Mouse (Mus musculus): ENCODE results near the gene 1700025G04Rik.

Gene 1700025G04Rik

DNA sequence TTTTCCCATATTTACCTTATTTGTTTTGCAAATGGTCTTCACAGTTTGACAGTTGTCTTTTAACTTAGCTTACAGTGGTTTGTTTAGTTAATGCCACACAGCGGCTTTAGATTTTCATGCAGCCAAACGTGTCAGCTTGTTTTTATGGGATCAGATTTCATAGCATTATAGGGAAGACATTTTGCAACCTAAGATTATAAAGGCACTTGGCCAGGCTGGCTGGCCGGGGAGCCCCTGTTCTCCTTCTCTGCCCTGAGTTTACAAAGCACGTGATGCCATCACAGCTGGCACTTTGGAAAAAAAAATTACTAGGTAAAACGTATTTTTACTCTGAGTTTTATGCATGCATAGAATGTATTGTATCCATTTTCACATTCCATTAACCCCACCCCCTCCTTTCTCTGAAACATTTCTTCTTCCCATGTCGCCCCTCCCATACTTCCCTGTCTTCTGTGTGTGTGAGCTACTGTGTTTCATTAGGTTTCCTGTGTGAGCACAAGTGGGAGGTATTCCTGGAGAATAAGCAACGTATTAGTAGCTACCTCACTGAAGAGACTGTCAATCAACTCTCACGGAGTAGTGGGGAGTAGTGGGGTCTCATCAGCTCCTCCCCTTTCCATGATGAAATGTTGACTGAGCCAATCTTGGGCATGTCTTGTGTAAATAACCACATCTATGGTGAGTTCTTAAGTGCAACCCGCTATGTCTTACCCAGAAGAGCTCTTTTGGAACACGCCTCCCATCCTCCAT, 93.8 kb downstream of the 1700025G04Rik start:
- no peak for DNase-seq (ENCODE audit: low spot score in 2 of 2)

DNA sequence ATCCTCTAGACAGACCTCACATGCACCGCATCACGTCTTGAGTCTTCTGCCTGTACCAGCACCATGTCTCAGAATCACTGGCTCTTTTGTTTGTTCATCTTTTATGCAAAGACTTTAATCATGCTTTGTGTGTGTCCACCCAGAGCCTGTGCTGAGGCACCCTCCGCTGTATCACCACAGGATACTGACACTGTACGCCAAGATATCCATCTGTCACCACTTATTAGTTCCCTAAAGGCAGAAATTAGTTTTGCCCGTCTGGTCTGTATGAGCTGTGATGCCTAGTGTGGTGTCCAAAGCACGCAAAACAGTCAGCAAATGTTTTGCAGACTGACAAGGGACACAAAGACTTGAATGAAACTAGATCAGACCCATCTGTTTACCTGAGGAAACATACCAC, 95.7 kb downstream of the 1700025G04Rik start:
- DNase-seq (ENCODE audit: low spot score in 2 of 2) = no peak

DNA sequence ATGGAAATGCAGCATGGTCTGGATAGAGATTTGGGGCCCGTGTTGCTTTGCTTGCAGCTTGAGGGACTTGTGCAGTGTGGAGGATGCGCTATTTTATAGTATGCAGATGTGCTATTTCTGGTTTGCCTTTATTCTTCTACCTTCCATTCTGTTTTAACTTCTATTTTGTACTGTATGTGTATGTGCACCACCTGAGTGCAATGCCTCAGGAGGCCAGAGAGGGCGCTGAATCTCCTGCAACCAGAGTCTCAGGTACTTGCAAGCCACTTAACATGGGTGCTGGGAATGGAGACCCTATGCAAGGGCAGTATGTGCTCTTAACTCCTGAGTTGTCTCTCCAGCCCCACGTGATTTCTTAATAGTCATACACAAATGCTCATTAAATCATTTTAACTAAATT, 98.4 kb downstream of the 1700025G04Rik start:
- DNase-seq (ENCODE audit: low spot score in 2 of 2) = no peak

GRCm38 (mm10) chr1:151990615-151991014, 99.3 kb downstream of the 1700025G04Rik start:
- no peak for DNase-seq (ENCODE audit: low spot score in 2 of 2)

GRCm38 (mm10) chr1:151988713-151989112, 101.2 kb downstream of the 1700025G04Rik start:
- no peak for DNase-seq (ENCODE audit: low spot score in 2 of 2)

GRCm38 (mm10) chr1:151988066-151988465, 101.9 kb downstream of the 1700025G04Rik start:
- no peak for DNase-seq (ENCODE audit: low spot score in 2 of 2)

DNA sequence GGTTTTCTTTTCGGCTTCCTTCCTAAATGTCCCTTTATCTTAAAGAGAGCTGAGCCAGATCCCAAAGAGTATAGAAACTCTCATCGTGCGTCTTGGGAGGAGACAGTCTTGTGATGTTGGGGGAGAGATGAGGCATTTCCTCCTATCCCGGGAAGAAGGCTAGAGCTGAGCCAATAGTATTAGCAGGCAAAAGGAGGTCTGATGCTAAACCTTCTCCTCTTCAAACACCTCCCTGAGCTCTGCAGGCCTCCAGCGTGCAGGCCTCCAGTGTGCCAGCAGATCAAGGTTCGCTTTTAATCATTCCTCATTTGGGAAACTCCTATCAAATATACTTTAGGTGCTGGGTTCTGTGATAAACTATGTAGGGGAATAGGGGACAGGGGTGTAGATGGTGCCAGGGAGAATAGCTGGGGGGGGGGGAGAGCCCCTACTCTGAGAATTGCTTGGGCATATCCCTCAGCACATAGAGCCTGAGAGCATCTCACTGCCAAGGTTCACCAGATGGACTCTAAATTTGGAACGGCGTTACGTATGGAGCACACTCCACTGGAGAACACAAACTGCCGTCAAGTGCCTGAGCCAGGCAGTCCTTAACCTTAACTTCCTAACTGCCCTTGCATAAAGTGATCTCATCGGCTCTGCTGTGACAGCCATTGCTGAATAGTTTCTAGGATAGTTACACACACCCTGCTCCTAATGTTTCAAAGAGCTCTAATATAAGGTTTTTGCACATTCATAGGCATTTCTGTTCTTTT, 103.7 kb downstream of the 1700025G04Rik start:
- no peak for DNase-seq (ENCODE audit: low spot score in 2 of 2)

GRCm38 (mm10) chr1:151985056-151985455, 104.9 kb downstream of the 1700025G04Rik start:
- DNase-seq (ENCODE audit: low spot score in 2 of 2) = no peak

- DNase-seq (ENCODE audit: low spot score in 2 of 2) = no peak
Measured at GRCm38 (mm10) chr1:151983991-151984390, 105.9 kb downstream of the 1700025G04Rik start.

DNA sequence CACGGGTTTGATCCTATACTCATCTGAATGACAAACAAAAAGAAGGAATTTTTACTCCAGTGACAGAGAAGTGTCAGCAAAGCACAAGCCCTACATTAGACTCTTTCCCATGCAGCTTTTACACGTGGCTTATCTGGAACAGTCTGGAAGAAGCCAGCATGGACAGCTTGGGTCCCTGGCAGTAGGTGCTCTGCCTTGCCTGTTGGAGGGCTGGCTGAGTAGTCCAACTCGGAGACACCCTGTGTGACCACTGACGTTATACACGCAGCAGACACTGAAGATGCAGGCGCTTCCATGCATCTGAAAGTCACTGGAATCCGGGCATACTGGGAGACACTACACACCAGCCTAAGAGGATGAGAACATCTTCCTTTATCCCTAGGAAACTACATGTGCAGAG, 109.4 kb downstream of the 1700025G04Rik start:
- DNase-seq (ENCODE audit: low spot score in 2 of 2) = no peak

DNA sequence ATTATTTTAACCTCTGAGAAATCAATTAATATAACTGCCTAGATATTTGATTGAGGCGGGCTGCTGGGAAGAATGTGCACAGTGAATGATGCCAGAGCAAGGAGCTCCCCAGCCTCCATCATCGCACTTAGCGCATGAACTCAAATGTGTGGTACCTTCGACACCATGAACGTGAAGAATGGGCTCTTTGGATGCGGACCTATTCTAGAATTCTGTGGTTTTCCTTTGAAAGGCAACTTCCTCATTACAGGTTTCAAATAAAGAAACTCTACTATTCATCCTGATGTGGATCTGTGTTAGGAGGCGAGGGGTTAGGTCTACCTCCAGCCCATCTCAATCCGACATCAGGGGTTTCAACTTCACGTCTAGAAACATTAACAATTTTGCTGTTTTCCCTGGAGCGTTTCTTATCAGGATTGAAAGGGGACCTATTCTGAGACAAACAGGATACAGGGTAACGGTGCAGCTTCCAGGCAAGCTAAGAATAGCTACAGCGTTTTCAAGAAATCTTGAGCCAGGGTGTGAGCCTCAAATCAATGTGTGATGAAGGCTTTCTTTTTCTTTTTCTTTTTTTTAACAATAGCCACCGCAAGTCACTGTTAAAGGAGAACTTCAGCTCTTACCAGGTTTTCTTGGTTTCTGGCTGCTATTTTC, 110.0 kb downstream of the 1700025G04Rik start:
- DNase-seq (ENCODE audit: low spot score in 2 of 2) = no peak

DNA sequence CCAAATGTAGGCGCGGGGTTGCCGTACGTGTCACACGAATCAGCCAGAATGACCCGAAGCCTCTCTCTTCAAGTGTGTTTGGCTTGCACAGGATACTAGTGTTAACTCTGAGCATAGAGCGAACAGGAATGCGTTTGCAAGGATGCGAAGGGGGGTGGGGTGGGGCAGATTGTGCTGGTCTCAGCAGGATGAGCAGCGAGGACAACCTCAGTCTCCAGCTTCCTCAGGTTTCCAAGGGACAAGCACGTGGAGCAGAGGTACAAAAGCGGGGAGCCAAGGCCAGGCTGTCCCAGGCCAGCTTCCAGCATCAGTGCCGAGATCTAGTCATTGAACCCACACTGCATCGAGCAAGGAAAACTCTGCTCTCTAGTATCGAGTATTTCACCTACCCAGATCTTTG, 111.2 kb downstream of the 1700025G04Rik start:
- DNase-seq (ENCODE audit: low spot score in 2 of 2) = no peak

DNA sequence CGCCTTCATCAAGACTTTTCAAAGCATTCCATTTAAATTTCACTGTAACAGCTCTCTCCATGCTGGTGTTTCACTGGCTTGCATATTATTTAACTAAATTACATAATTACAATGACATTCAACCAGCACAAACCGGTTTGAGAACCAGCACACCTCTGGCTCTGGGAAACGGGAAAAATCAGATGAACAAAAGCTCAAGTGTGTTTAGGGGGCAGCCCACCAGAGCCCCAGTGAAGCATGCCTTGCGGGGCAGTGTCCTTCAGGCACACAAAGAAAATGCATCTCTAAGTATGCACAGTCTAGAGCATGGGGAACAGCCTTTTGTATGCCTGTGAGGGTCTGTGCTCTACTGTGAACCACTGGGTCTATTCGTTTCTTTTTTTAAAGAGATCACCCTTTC, 112.3 kb downstream of the 1700025G04Rik start:
- DNase-seq (ENCODE audit: low spot score in 2 of 2) = no peak

DNA sequence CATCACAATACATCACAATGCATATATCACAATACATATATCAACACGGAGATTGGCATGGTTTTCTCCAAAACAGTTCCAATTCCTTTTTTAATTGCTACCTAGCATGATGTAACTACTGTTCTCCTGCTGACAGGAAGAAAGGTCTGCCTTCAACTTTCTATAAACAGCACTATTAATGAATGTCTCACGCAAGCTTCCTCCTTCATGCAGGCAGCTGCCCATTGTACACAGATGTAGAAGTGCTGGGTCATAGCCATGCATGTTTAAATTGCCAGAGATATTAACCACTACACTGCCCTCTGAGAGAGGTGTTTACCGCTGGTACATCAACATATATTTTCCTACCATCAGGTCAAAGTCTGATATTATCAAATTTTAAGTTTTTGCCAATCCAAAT, 113.1 kb downstream of the 1700025G04Rik start:
- no peak for DNase-seq (ENCODE audit: low spot score in 2 of 2)

DNA sequence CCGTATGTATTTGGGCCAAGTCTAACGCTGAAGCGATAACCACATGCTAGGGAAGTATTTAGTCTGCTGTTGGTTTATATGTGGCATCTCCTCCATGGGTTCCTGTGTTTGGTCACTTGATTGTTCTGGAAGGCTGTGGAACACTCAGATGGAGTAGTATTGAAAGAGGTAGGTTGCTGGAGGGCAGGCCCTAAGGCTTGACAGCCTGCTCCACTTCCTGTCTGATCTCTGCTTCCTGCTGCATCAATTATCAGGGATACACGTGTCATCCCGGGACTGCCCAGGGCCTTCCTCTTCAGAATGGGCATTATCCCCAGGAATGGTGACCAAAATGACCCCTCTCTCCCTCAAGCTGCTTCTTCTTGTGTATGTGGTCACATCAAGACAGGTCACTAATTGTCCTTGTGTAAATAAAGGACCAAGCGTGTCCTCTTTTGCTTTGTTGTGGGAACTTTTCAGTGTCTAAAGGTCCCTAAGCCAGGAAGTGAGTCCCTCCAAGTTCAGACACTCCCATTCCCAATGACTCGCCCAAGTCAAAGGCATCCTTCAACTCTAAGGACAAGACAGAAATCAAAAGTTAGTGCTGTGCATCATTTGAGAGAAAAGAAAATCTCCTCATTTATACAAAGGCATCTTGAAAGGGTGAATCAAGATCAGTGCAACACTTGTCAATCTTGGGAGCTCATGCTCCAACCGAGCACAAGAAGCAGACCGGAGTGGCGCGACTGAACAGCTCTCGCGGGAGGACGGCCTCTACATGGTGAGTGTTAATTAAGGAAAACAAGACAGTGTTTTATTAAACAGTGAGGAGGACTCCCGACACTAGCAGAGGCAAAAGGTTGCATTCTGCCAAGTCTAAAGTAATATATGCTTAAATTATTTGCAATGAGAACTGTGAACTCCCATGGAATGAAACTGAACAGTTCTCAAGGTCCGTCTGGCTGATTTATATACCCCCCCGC, 114.2 kb downstream of the 1700025G04Rik start:
- no peak for DNase-seq (ENCODE audit: low spot score in 2 of 2)

DNA sequence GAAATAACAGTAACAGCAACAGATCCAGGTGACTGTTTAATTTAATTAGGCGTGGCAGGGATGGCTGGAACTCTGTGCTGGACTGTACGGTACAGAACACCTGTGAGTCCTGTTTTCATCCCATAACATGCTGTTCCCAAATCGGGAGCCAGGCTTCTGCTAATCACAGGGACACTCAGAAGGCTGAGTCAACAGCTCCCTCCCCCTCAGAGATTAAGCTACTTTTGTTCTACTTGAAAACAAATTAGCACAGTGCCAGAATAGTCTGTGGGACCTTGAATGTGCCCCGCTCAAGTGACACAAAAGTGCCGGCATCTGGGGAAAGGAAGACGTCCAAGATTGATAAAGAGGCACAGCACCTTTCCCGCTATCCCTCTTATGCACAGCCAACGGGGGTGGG, 115.0 kb downstream of the 1700025G04Rik start:
- no peak for DNase-seq (ENCODE audit: low spot score in 2 of 2)

DNA sequence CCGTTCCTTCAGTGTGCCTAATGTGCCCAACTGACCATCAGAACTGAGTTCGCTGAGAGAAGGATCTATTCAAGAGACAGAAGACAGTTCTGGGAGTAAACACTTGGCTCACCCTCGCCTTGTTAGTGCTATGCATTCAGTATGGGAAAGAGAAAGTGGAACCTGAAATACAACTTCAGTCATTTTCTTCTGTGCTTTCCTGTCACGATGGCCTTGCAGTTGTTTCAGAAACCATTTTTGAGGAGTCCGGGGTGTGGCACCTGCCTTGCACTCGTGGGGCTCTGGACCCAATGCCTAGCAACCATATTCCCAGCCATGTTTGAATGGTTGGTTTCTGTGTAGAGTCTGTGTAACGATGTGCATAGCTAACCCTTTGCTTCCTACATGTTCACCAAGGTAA, 115.5 kb downstream of the 1700025G04Rik start:
- no peak for DNase-seq (ENCODE audit: low spot score in 2 of 2)

DNA sequence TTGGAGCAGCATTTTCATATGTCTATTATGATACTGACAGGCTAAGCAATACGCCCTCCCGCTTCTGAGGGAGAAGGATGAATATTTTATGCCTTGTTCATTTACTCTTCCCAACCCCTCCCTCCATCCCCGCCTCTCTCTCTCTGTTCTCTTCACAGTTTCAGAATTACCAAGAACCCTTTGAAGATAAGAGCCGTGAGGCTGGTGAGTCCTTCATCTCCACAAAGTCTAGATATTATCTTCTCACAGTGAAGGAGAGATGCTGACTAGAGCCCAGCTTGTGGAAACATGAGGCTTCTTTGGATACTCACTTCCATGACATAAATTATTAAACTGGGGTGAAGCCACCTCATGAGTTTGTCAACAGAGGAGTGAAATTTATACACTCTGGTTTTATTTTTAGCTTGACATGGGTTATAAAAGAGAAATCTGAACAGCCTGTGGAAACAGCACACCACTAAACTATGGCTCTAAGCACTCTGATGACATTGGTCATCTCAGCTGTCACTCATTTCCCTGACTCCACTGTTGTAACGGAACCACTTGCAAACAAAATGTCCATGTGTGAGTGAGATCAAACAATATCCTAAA, 116.7 kb downstream of the 1700025G04Rik start:
- DNase-seq (ENCODE audit: low spot score in 2 of 2) = no peak

DNA sequence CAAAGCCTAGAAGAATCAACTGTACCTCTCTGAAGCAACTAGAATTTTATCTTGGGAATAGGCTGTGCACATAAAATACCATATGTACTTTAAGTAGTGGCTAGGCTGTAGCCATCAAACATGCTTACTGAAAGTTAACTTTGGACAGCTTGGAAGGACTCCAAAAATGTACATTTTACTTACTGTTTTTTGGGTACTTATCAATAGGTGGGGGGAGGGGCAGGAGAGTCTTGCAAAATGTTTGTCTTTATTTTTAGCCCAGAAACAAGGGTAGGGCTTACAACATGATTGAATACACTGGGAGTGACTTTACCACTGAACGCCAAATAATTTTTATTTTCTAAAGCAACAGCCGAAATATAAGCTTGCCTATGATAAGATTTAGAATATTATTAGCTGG, 118.3 kb downstream of the 1700025G04Rik start:
- DNase-seq (ENCODE audit: low spot score in 2 of 2) = no peak

GRCm38 (mm10) chr1:151968126-151968525, 121.8 kb downstream of the 1700025G04Rik start:
- DNase-seq (ENCODE audit: low spot score in 2 of 2) = no peak

DNA sequence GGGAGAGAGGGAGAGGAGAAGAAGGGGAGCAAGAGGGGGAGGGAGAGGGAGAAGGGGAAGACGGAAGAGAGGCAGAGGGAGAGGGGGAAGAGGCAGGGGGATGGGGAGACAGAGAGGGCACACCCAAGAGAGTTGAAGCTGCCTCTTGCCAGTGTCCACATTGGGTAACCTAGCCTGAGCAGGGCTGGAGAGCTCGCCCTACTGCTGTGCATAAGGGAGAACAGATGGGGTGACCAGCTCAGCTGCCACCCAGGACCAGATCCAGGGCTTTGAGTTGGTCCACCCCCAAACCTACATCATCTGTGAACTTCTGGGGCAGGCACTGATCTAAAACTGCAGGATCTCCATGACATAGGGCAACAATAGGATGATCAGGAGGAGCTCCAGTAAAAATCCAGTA, 125.1 kb downstream of the 1700025G04Rik start:
- no peak for DNase-seq (ENCODE audit: low spot score in 2 of 2)
